Mouse (Mus musculus) cortical plate, adult 2 months (tissue): Measurements from ENCODE around the gene Sgms1. TPM values are rescaled to one million over a fixed set of nuclear protein-coding genes. Genes with fewer than 3 reads are reported as not detected.
A peak's percentile ranks its signal among the peaks of the same experiment; 100 is the strongest.
"Not testable (repeated sequence)": the region's sequence is repeated elsewhere in the genome, so short reads cannot be mapped to it uniquely, and the experiment has no call there.

Experiments used
- H3K27ac ChIP-seq: fragments of 200-500 bp; 2 replicates; pipeline ENCODE4 v1.5.1; 2012; ENCODE audit warnings: low read length, control low read depth, inconsistent platforms; ENCODE audit not compliant: insufficient read depth
- H3K4me1 ChIP-seq: fragments of 200-500 bp; 2 replicates; pipeline ENCODE4 v1.6.1; 2011; ENCODE audit warnings: low read length; ENCODE audit not compliant: control insufficient read depth, insufficient read depth
- H3K4me3 ChIP-seq: fragments of 200-500 bp; 2 replicates; pipeline ENCODE4 v1.5.1; 2011; ENCODE audit warnings: mild to moderate bottlenecking, low read length, control low read depth; ENCODE audit not compliant: insufficient read depth
- CTCF ChIP-seq: fragments of 200-500 bp; IDR thresholded peaks from 2 replicates; pipeline ENCODE4 v1.5.1; 2011; ENCODE audit warnings: mild to moderate bottlenecking, control low read depth, low read length; ENCODE audit not compliant: insufficient read depth; ENCODE audit errors: extremely low read depth
- POLR2A ChIP-seq: fragments of 200-500 bp; IDR thresholded peaks from 2 replicates; pipeline ENCODE4 v1.6.1; 2011; ENCODE audit warnings: mild to moderate bottlenecking, low read length, control low read depth; ENCODE audit not compliant: insufficient read depth; ENCODE audit errors: extremely low read depth
- polyA plus RNA-seq: library from polyadenylated mRNA; depleted of rRNA; stranded (reverse); fragments of >200 nt; gene quantifications from 2 replicates; pipeline ENCODE4 v1.2.3, GENCODE M21; 2012

Sgms1 gene
- polyA plus RNA-seq, 1 experiment: 34.3 TPM

DNA sequence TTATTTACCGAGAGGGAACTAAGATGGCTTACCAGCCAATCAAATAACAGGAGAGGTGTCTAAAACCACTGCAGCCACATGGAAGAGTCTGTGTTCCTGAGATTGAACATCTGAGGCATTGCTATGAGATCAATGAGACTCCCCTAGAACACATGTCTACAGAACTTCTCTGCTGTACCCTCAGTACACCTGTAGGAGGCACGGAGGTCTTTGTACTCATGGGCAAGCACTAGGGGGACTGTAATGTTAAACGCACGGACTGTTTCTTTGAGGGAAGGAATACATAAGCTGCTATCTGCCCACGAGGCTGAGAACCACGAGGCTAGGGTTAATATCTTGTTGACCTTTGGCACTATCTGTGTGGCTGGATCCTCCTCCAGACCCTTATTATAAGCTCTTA is 237.0 kb downstream of the Sgms1 start:
- Histone ChIP-seq H3K4me3 (no peak overlapping the region), H3K27ac (0 out of 2 replicates have a peak overlapping the region, but pooled peaks have one; percentile 8), H3K4me1 (peaks cover 5% of the 10 kb centered on the region)
- TF ChIP-seq CTCF (no peak), POLR2A (no peak)

- peaks cover 4% of the 10 kb centered on the region for H3K4me1 ChIP-seq
- no peak overlapping the region for H3K4me3 ChIP-seq
- no peak for TF ChIP-seq POLR2A
- TF ChIP-seq CTCF: no peak
- no peak overlapping the region for H3K27ac ChIP-seq
Measured at GRCm38 (mm10) chr19:32148710-32149109, 240.8 kb downstream of the Sgms1 start.

DNA sequence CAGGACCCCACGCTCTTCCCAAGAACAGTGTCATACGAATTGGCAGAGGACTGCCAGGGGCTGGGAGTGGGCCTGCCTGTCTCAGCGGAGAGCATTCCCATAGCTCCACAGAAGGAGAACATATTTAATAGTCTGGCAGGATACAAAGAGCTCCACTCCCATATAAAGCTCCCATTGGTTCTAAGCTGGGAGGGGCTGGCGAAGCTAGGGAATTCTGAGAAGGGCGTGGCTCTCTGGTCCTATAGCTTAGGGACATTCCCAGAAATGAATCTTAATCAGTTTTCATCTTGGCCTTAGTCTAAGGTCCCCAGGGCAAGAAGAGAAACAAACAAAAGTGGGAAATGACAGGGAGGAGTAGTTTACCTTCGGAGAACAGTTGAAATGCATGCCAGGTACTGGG is 247.1 kb downstream of the Sgms1 start:
- Histone ChIP-seq H3K4me3 (no peak overlapping the region), H3K27ac (no peak overlapping the region), H3K4me1 (no peaks in the 10 kb centered on the region)
- TF ChIP-seq POLR2A: no peak
- TF ChIP-seq CTCF: no peak

DNA sequence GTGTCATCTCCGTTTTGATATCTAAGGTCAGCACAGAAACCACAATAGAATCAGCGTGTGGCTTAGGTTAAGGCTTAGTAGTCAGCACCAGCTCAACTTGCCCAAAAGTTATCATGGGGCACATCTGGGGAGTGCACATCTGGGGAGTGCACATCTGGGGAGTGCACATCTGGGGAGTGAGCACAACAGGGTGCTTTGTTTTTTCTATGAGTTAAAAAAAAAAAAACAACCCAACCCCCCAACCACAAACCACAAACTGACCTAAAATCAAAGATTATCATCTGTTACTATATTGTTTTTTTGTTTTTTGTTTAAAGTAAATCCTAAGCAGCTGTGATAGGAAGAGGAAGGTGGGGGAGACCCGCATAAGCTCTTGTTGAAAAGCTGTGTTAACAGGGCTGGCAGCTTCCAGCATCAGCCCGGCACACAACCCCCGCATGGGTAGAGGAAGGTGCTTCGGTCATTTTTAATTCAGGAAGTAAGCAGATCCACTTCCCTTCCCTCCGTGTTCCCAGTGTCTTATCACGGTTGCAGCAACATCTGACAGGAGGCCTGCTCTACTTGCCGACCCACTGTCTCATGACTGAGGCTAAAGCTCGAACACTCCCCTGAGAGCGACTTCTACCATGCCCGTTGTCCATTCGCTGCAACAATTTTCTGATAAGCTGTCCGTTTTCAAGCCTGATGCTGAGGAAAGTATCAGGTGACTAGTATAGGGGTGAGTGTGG is 251.0 kb downstream of the Sgms1 start:
- TF ChIP-seq CTCF (no peak), POLR2A (no peak)

GRCm38 (mm10) chr19:32137904-32138303 is 251.6 kb downstream of the Sgms1 start:
- no peak overlapping the region for H3K4me3 ChIP-seq
- TF ChIP-seq POLR2A: no peak
- TF ChIP-seq CTCF: no peak
- H3K27ac ChIP-seq: no peak overlapping the region
- H3K4me1 ChIP-seq: peaks cover 2% of the 10 kb centered on the region; the same call in 1 of the 2 replicates

More for the DNA sequence above, 251.0 kb downstream of the Sgms1 start:
- Histone ChIP-seq H3K4me3 (no peak overlapping the region), H3K4me1 (peaks cover 2% of the 10 kb centered on the region; the same call in 1 of the 2 replicates), H3K27ac (no peak overlapping the region)

GRCm38 (mm10) chr19:32136888-32137625 is 252.5 kb downstream of the Sgms1 start:
- H3K4me3 ChIP-seq: no peak overlapping the region
- H3K4me1 ChIP-seq: peaks cover 2% of the 10 kb centered on the region; the same call in 1 of the 2 replicates
- H3K27ac ChIP-seq: no peak overlapping the region
- TF ChIP-seq POLR2A (no peak), CTCF (no peak)

DNA sequence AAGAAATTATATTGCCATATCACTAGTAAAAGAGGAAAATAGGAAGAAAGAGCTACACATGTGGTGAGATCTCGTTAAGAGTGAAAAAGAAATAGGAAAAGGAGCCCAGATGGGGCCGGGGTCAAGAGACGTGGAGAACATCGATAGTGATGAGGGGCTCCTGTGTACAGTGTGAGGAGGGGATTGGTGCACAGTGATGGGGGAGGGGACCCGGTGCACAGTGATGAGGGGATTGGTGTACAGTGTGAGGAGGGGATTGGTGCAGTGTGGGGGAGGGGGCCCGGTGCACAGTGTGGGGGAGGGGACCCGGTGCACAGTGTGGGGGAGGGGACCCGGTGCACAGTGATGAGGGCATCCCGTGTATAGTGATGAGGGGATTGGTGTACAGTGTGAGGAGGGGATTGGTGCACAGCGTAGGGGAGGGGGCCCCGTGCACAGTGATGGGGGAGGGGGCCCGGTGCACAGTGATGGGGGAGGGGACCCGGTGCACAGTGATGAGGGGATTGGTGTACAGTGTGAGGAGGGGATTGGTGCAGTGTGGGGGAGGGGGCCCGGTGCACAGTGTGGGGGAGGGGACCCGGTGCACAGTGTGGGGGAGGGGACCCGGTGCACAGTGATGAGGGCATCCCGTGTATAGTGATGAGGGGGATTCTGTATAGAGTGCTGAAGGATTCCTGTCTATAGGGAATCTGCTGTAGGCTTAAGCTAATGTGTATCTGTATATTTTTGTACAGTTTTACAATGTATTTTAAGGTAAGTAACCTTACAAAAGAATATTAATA is 257.6 kb downstream of the Sgms1 start:
- H3K4me1 ChIP-seq, H3K27ac ChIP-seq, H3K4me3 ChIP-seq: not testable (repeated sequence)

- TF ChIP-seq POLR2A: no peak
- TF ChIP-seq CTCF: no peak
- no peaks in the 10 kb centered on the region for H3K4me1 ChIP-seq
Measured at GRCm38 (mm10) chr19:32129281-32129680, 260.2 kb downstream of the Sgms1 start.

GRCm38 (mm10) chr19:32127180-32127850 is 262.2 kb downstream of the Sgms1 start:
- TF ChIP-seq POLR2A: no peak
- TF ChIP-seq CTCF: peak; percentile 36; the same call in 1 of the 2 replicates
- Histone ChIP-seq H3K27ac (no peak overlapping the region), H3K4me3 (no peak overlapping the region), H3K4me1 (no peaks in the 10 kb centered on the region)

More at GRCm38 (mm10) chr19:32129281-32129680, 260.2 kb downstream of the Sgms1 start:
- no peak overlapping the region for H3K27ac ChIP-seq
- H3K4me3 ChIP-seq: no peak overlapping the region
